8 mouse cellular contexts compared by ENCODE assay signal in genomic region chr2:119337425-119338265, GRCm38 (mm10). TPM values are rescaled to one million over a fixed set of nuclear protein-coding genes. Genes with fewer than 3 reads are reported as not detected.
DNase-seq lines count a peak whose midpoint lies in the region; ATAC-seq and TF ChIP-seq lines count a peak whose summit lies in the region.

No protein-coding gene starts in this region.

- TF ChIP-seq POLR2A in brain, embryonic 14.5 days (IDR thresholded peaks at IDR 0.05; ENCODE audit: borderline replicate concordance, extremely low read depth, insufficient read depth, insufficient read length, poor library complexity, severe bottlenecking), result peak; percentile 53; the same call in 1 of the 2 replicates

- H3K9me3 ChIP-seq in heart, embryonic 14.5 days (ENCODE audit: control insufficient read depth, low read length), result no peaks in the 10 kb centered on the region
- no peaks in the 10 kb centered on the region for H3K9me3 ChIP-seq in liver, embryonic 13.5 days (replicated peaks)
- no peaks in the 10 kb centered on the region for H3K9me3 ChIP-seq in stomach, embryonic 14.5 days (ENCODE audit: control insufficient read depth, low read depth, low read length)

- H3K79me3 ChIP-seq in C2C12 (ENCODE audit: low read depth), result no peaks in the 10 kb centered on the region

- no peaks in the 10 kb centered on the region for H3K79me2 ChIP-seq in C2C12 (ENCODE audit: control insufficient read depth, insufficient read depth)

- DNase-seq in brain, embryonic 14.5 days (ENCODE audit: low read depth), result peak; percentile 88
- DNase-seq in kidney, postnatal 14 days, result peak; percentile 94
- DNase-seq in liver, embryonic 13.5 days, result peak; percentile 69
- peak; percentile 68 to 79 for DNase-seq in natural killer cell, adult 2 months (ENCODE audit: low spot score in 2 of 2)

- peaks cover 4% of the 10 kb centered on the region for H3K27me3 ChIP-seq in C2C12 (ENCODE audit: control insufficient read depth, insufficient read depth, insufficient read length)
- 0 out of 2 replicates have a peak, but pooled peaks cover under 1% of the 10 kb centered on the region for H3K27me3 ChIP-seq in heart, embryonic 14.5 days (ENCODE audit: control insufficient read depth, insufficient read depth, low read length)
- peaks cover 38% of the 10 kb centered on the region for H3K27me3 ChIP-seq in liver, embryonic 13.5 days
- no peaks in the 10 kb centered on the region for H3K27me3 ChIP-seq in stomach, embryonic 14.5 days (ENCODE audit: control insufficient read depth, insufficient read depth, low read length)

- H3K9ac ChIP-seq in heart, embryonic 14.5 days (ENCODE audit: low read length), result peak overlapping the region; percentile 76
- peak overlapping the region; percentile 72 for H3K9ac ChIP-seq in liver, embryonic 13.5 days
- H3K9ac ChIP-seq in stomach, embryonic 14.5 days (replicated peaks; ENCODE audit: low read depth, low read length), result peak overlapping the region; percentile 41; the same call in 1 of the 2 replicates

- 9% methylated on average over 53 of the region's 60 CpGs for WGBS in heart, embryonic 14.5 days
- 6% methylated on average over 60 of the region's 60 CpGs for WGBS in liver, embryonic 13.5 days (ENCODE audit: insufficient replicate concordance)
- WGBS in stomach, embryonic 14.5 days, result 8% methylated on average over 60 of the region's 60 CpGs

- peak; percentile 86 for TF ChIP-seq CTCF in C2C12 (IDR thresholded peaks at IDR 0.05; ENCODE audit: control insufficient read depth, insufficient read depth, insufficient read length)
- peak; percentile 93 for TF ChIP-seq CTCF in brain, embryonic 14.5 days (IDR thresholded peaks at IDR 0.05; ENCODE audit: borderline replicate concordance, extremely low read depth, insufficient read depth, insufficient read length)

- peak; percentile 89 for ATAC-seq in erythroid progenitor cell, adult 5-6 weeks (replicated peaks; ENCODE audit: low FRiP score, poor library complexity, severe bottlenecking)
- ATAC-seq in heart, embryonic 14.5 days (ENCODE audit: insufficient number of reproducible peaks, insufficient read depth, low FRiP score, low read depth), result peak; percentile 77
- ATAC-seq in liver, embryonic 13.5 days (ENCODE audit: low read depth), result peak; percentile 81
- ATAC-seq in stomach, embryonic 14.5 days (ENCODE audit: insufficient number of reproducible peaks, insufficient read depth, low FRiP score, low read depth), result peak; percentile 85

- peak overlapping the region; percentile 20 for H3ac ChIP-seq in C2C12 (ENCODE audit: control insufficient read depth, insufficient read length, low read depth)

- peaks cover 5 to 6% of the 10 kb centered on the region in 2 experiments for H3K4me1 ChIP-seq in heart, embryonic 14.5 days (ENCODE audit: control insufficient read depth in 2 of 2, insufficient read depth in 2 of 2, low read length in 2 of 2)
- H3K4me1 ChIP-seq in liver, embryonic 13.5 days (replicated peaks), result peaks cover 19% of the 10 kb centered on the region
- H3K4me1 ChIP-seq in stomach, embryonic 14.5 days (ENCODE audit: control insufficient read depth, insufficient read depth, low read length), result 0 out of 2 replicates have a peak, but pooled peaks cover 4% of the 10 kb centered on the region

- peak overlapping the region; percentile 88 for H3K4me2 ChIP-seq in heart, embryonic 14.5 days (ENCODE audit: low read length)
- H3K4me2 ChIP-seq in liver, embryonic 13.5 days, result peak overlapping the region; percentile 82
- peak overlapping the region; percentile 70 for H3K4me2 ChIP-seq in stomach, embryonic 14.5 days (replicated peaks; ENCODE audit: low read depth, low read length)

- H3K27ac ChIP-seq in heart, embryonic 14.5 days (replicated peaks in 1 of 2; ENCODE audit: control insufficient read depth in 1 of 2, insufficient read depth in 1 of 2, low read depth in 2 of 2, low read length in 2 of 2), result peak overlapping the region; percentile 42 to 75
- peak overlapping the region; percentile 23; the same call in 1 of the 2 replicates for H3K27ac ChIP-seq in liver, embryonic 13.5 days
- H3K27ac ChIP-seq in stomach, embryonic 14.5 days (ENCODE audit: low read length), result peak overlapping the region; percentile 13; the same call in 1 of the 2 replicates

- H3K36me3 ChIP-seq in C2C12 (ENCODE audit: control insufficient read depth, insufficient read depth), result no peaks in the 10 kb centered on the region
- 0 out of 2 replicates have a peak, but pooled peaks cover 4% of the 10 kb centered on the region for H3K36me3 ChIP-seq in heart, embryonic 14.5 days (ENCODE audit: control insufficient read depth, insufficient read depth, low read length)
- H3K36me3 ChIP-seq in liver, embryonic 13.5 days, result no peaks in the 10 kb centered on the region
- no peaks in the 10 kb centered on the region for H3K36me3 ChIP-seq in stomach, embryonic 14.5 days (ENCODE audit: control insufficient read depth, insufficient read depth, low read length)

- H3K4me3 ChIP-seq in C2C12 (ENCODE audit: insufficient read depth, poor library complexity, severe bottlenecking), result peak overlapping the region; percentile 29
- peak overlapping the region; percentile 55 to 67 for H3K4me3 ChIP-seq in heart, embryonic 14.5 days (ENCODE audit: control insufficient read depth in 1 of 2, insufficient read depth in 1 of 2, low read depth in 1 of 2, low read length in 2 of 2)
- peak overlapping the region; percentile 64 for H3K4me3 ChIP-seq in liver, embryonic 13.5 days (replicated peaks)
- peak overlapping the region; percentile 35 for H3K4me3 ChIP-seq in stomach, embryonic 14.5 days (ENCODE audit: low read depth, low read length)

TF ChIP-seq in C2C12, 6 proteins besides CTCF, POLR2A, EP300 and RAD21:
- TF ChIP-seq MAX (IDR thresholded peaks at IDR 0.05) (no peak), CEBPB (IDR thresholded peaks at IDR 0.05; ENCODE audit: low read depth) (no peak), MYOD1 (IDR thresholded peaks at IDR 0.05; ENCODE audit: control insufficient read depth, insufficient read length, low read depth) (no peak)
TF ChIP-seq in C2C12: peak in this region for 0.

RNA-seq across cellular contexts. Expression of gene Dll4, which starts 12.1 kb away (rescaled TPM):
- polyA plus RNA-seq in C2C12 (2012; fragmentation: generic; extraction: Trizol), result not detected
- 5.9 and 9.0 TPM in 2 replicates for polyA plus RNA-seq in brain, embryonic 14.5 days (2012; rRNA removed)
- not detected in 2 replicates for total RNA-seq in erythroid progenitor cell, adult 5-6 weeks (2015; ENCODE audit: low replicate concordance)
- not detected in 2 replicates for total RNA-seq in erythroid progenitor cell, adult 5-6 weeks (2017; ENCODE audit: low replicate concordance)
- 6.9 and 8.8 TPM in 2 replicates for polyA plus RNA-seq in heart, embryonic 14.5 days (2014; fragmentation: Nextera tagmentation; extraction: Ambion mirVana)
- 1.7 and 1.9 TPM in 2 replicates for polyA plus RNA-seq in liver, embryonic 13.5 days (2015; fragmentation: Nextera tagmentation; extraction: Ambion mirVana)
- polyA plus RNA-seq in stomach, embryonic 14.5 days (2014; fragmentation: Nextera tagmentation; extraction: Ambion mirVana), result 5.6 and 6.9 TPM in 2 replicates

RNA-seq across cellular contexts. Expression of gene Chac1, which starts 13.4 kb away (rescaled TPM):
- 60.7 TPM for polyA plus RNA-seq in C2C12 (2012; fragmentation: generic; extraction: Trizol)
- 5.4 and 6.1 TPM in 2 replicates for polyA plus RNA-seq in brain, embryonic 14.5 days (2012; rRNA removed)
- total RNA-seq in erythroid progenitor cell, adult 5-6 weeks (2015; ENCODE audit: low replicate concordance), result 4.3 TPM in 1 of 2 replicates, not detected in the other
- total RNA-seq in erythroid progenitor cell, adult 5-6 weeks (2017; ENCODE audit: low replicate concordance), result 0.13 TPM in 1 of 2 replicates, not detected in the other
- 0.32 and 0.67 TPM in 2 replicates for polyA plus RNA-seq in heart, embryonic 14.5 days (2014; fragmentation: Nextera tagmentation; extraction: Ambion mirVana)
- 1.0 and 2.0 TPM in 2 replicates for polyA plus RNA-seq in liver, embryonic 13.5 days (2015; fragmentation: Nextera tagmentation; extraction: Ambion mirVana)
- 0.20 TPM in 2 replicates for polyA plus RNA-seq in stomach, embryonic 14.5 days (2014; fragmentation: Nextera tagmentation; extraction: Ambion mirVana)

RNA-seq across cellular contexts. Expression of gene Vps18, which starts 49.1 kb away (rescaled TPM):
- 14.9 TPM for polyA plus RNA-seq in C2C12 (2012; fragmentation: generic; extraction: Trizol)
- 26.0 and 28.6 TPM in 2 replicates for polyA plus RNA-seq in brain, embryonic 14.5 days (2012; rRNA removed)
- total RNA-seq in erythroid progenitor cell, adult 5-6 weeks (2015; ENCODE audit: low replicate concordance), result 1.1 and 2.1 TPM in 2 replicates
- 3.7 and 4.1 TPM in 2 replicates for total RNA-seq in erythroid progenitor cell, adult 5-6 weeks (2017; ENCODE audit: low replicate concordance)
- 7.8 and 8.7 TPM in 2 replicates for polyA plus RNA-seq in heart, embryonic 14.5 days (2014; fragmentation: Nextera tagmentation; extraction: Ambion mirVana)
- polyA plus RNA-seq in liver, embryonic 13.5 days (2015; fragmentation: Nextera tagmentation; extraction: Ambion mirVana), result 6.5 and 6.6 TPM in 2 replicates
- polyA plus RNA-seq in stomach, embryonic 14.5 days (2014; fragmentation: Nextera tagmentation; extraction: Ambion mirVana), result 10.9 and 12.8 TPM in 2 replicates

Comparison
In these comparisons a context has a peak if more than half of its experiments do, and no peak if none do; other contexts are left out.
1. Peak in every context shown above with its lines: DNase-seq, ATAC-seq, H3K4me3 ChIP-seq and H3K27ac ChIP-seq.